Mouse (Mus musculus) stomach, embryonic 14.5 days (tissue): ENCODE data around the gene S100a11. TPM values are rescaled to one million over a fixed set of nuclear protein-coding genes. Genes with fewer than 3 reads are reported as not detected.

Experiments
- ATAC-seq: fragments of 200-750 bp; cut with Nextera tagmentation; 2 replicates; pipeline ENCODE4 v1.8.0; 2017; ENCODE audit warnings: low read depth, moderate TSS enrichment; ENCODE audit not compliant: insufficient number of reproducible peaks, insufficient read depth, low FRiP score
- H3K27ac ChIP-seq: fragments of 300-500 bp; sonication (generic); 2 replicates; pipeline ENCODE4 v1.5.1; 2014; ENCODE audit warnings: mild to moderate bottlenecking, low read length, moderate library complexity, mixed read lengths
- H3K27me3 ChIP-seq: fragments of 300-500 bp; sonication (generic); 2 replicates; pipeline ENCODE4 v1.6.1; 2014; ENCODE audit warnings: low read length, control low read depth, mixed read lengths; ENCODE audit not compliant: control insufficient read depth, insufficient read depth
- H3K36me3 ChIP-seq: fragments of 300-500 bp; sonication (generic); 2 replicates; pipeline ENCODE4 v1.6.1; 2014; ENCODE audit warnings: mild to moderate bottlenecking, control low read depth, low read length, moderate library complexity, mixed read lengths; ENCODE audit not compliant: control insufficient read depth, insufficient read depth
- H3K4me1 ChIP-seq: fragments of 300-500 bp; sonication (generic); 2 replicates; pipeline ENCODE4 v1.6.1; 2014; ENCODE audit warnings: low read length, control low read depth, mixed read lengths; ENCODE audit not compliant: control insufficient read depth, insufficient read depth
- H3K4me2 ChIP-seq: fragments of 300-500 bp; sonication (generic); replicated peaks from 2 replicates; pipeline ENCODE4 v1.6.1; 2014; ENCODE audit warnings: low read depth, low read length, control low read depth
- H3K4me3 ChIP-seq: fragments of 300-500 bp; sonication (generic); 2 replicates; pipeline ENCODE4 v1.5.1; 2014; ENCODE audit warnings: low read depth, low read length, control low read depth
- H3K9ac ChIP-seq: fragments of 300-500 bp; sonication (generic); replicated peaks from 2 replicates; pipeline ENCODE4 v1.6.1; 2014; ENCODE audit warnings: low read depth, mild to moderate bottlenecking, control low read depth, low read length, moderate library complexity, mixed read lengths
- H3K9me3 ChIP-seq: fragments of 300-500 bp; sonication (generic); 2 replicates; pipeline ENCODE4 v1.6.1; 2016; ENCODE audit warnings: low read depth, low read length, control low read depth; ENCODE audit not compliant: control insufficient read depth
- WGBS: fragments of 180-500 bp; shearing (Covaris S2); extraction: QIAGEN DNeasy Blood & Tissue Kit; methylation state at CpG from one replicate; pipeline ENCODE4 v1.1.7; 2014; 5-methylcytosine and 5-hydroxymethylcytosine counted together
- polyA plus RNA-seq: library from polyadenylated mRNA; unstranded; fragments of >200 nt; fragmentation: Nextera tagmentation; extraction: Ambion mirVana; gene quantifications from 2 replicates; pipeline ENCODE4 v1.2.1, GENCODE M21; 2014

Gene S100a11
- polyA plus RNA-seq, 1 experiment from 2014 or later, result 1,785 TPM

DNA sequence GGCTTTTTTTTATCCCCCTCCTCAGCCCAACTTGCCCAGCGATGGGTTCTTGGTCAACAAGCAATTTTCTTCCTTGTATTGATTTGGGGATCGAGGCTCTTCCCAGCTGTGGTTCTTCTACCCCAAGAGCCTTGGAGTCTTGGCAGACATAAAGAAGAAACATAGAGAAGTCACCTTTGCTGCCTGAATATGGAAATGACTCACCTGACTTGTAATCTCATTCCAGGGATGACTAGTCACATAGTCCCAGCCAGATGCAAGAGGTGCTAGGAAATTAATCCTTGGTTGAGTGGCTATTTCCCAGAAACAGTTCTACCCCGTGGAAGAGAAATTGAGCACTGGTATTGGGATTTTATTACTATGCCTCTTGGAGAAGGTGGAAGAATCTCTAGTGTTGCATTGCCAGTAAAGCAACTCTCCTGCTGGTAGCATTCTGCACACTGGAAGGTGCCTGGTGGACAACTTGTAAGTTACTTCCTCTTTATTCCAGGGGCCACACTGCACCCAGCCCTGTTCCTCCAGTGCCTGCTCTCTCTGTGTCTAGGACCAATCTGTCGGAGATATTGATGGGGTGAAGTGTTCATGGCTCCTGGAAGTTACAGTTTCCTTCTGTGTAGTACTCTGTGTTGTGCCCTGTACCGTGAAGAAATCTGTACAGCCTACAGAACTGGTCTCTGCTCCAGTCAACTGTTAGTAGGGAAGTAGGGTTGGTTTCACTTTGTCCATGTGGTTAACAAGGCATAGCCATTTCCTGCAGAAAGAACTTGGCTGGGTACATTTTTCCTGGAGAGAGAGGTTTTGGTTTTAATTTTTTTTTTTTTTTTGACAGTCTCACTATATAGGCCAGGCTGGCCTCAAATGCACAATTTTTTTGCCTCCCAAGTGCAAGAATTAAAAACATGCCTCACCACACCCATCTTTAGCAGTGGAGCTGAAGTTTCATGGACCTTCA, 31.9 kb downstream of the S100a11 start:
- no peak for ATAC-seq
- Histone ChIP-seq H3K9me3 (no peaks in the 10 kb centered on the region), H3K4me3 (no peak overlapping the region), H3K27ac (no peak overlapping the region), H3K9ac (no peak overlapping the region), H3K4me2 (no peak overlapping the region), H3K4me1 (peaks cover 12% of the 10 kb centered on the region), H3K27me3 (no peaks in the 10 kb centered on the region), H3K36me3 (no peaks in the 10 kb centered on the region)
- WGBS, result 80% methylated on average over 5 of the region's 5 CpGs

DNA sequence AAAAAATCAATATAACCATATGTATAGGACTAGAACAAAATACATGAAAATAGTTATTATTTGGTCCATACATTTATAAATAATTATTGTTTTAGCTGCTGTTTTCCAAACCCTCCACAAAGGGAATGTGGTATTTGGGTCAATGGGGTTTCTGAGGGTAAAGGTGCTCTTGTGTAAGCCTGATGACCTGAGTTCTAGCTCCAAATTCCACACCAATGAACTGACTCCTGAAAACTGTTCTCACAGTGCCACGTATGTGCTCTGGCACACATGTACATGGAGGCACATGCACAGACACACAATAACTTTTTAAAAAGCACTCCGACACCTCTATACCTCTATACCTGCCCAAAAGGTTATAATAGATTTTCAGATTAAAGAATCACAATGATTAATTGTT, 33.0 kb downstream of the S100a11 start:
- 85% methylated on average over 2 of the region's 2 CpGs for WGBS
- no peaks in the 10 kb centered on the region for H3K36me3 ChIP-seq
- no peak for ATAC-seq
- H3K27ac ChIP-seq, result no peak overlapping the region
- H3K9me3 ChIP-seq, result no peaks in the 10 kb centered on the region
- H3K4me1 ChIP-seq, result peaks cover 14% of the 10 kb centered on the region
- H3K9ac ChIP-seq, result no peak overlapping the region
- H3K27me3 ChIP-seq, result no peaks in the 10 kb centered on the region
- H3K4me3 ChIP-seq, result no peak overlapping the region
- H3K4me2 ChIP-seq, result no peak overlapping the region

DNA sequence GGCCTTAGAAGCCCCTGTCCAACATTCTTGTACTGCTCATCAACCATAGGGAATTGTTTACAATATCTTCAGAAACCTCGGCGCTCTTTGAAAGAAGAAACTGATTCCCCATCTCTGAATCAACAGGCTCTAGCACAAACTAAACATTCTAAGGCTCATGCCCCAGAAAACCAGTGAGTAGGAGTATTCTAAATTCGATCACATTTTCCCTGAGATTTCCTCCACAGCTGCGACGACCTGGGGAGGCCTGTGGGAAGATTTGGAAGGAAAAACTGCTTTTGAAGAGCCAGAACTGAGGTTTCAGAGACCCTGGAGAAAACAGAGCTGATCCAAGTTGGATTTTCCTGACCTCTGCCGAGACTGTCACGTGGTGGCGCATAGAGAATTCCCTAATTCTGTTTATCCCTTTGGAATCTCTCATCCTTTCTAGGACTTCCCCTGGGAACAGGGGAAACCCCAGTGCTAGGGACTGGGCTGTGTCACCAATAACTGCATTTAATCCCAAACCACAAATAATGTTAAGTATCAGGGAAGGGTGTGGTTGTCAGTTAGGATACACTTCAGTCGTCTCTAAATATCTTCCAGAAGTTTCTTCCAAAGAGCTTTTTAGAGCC, 33.6 kb downstream of the S100a11 start:
- Histone ChIP-seq H3K9ac (no peak overlapping the region), H3K27ac (no peak overlapping the region), H3K4me1 (peaks cover 14% of the 10 kb centered on the region), H3K36me3 (no peaks in the 10 kb centered on the region), H3K27me3 (no peaks in the 10 kb centered on the region), H3K4me3 (no peak overlapping the region), H3K9me3 (no peaks in the 10 kb centered on the region), H3K4me2 (no peak overlapping the region)
- 40% methylated on average over 9 of the region's 9 CpGs for WGBS
- ATAC-seq, result no peak

DNA sequence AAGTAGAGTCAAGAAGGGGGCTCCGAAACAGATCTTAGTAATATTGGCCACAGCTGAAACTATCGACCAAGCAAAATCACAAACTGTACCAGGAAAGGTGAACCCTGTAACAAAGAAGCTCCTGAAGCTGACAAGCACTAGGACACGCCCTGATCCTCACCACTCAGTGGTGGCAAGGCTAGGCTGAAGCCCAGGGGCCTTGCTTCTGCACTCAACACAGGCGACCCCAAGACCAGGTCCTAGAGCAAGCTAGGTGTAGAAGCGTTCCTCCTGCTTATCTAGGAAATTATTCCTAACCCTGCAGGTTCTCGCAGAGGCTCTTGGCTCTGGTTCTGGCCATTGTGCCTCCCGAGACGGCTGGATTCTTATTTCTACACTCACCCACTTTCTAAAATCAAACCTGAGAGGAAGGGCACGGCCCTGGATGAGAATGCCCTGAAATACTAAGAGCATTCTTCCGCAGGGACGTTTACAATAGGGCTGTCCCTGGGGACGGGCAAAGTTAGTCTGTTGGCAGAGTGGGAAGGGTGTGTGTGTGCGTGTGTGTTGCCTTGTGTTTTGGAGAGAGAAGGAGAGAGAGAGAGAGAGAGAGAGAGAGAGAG, 34.2 kb downstream of the S100a11 start:
- Histone ChIP-seq H3K27me3 (no peaks in the 10 kb centered on the region), H3K27ac (0 out of 2 replicates have a peak overlapping the region, but pooled peaks have one; percentile 56), H3K4me3 (peak overlapping the region; percentile 58), H3K4me1 (peaks cover 14% of the 10 kb centered on the region), H3K36me3 (no peaks in the 10 kb centered on the region), H3K4me2 (peak overlapping the region; percentile 78), H3K9me3 (no peaks in the 10 kb centered on the region), H3K9ac (0 out of 2 replicates have a peak overlapping the region, but pooled peaks have one; percentile 11)
- peak; percentile 38 for ATAC-seq
- WGBS, result 18% methylated on average over 13 of the region's 13 CpGs

DNA sequence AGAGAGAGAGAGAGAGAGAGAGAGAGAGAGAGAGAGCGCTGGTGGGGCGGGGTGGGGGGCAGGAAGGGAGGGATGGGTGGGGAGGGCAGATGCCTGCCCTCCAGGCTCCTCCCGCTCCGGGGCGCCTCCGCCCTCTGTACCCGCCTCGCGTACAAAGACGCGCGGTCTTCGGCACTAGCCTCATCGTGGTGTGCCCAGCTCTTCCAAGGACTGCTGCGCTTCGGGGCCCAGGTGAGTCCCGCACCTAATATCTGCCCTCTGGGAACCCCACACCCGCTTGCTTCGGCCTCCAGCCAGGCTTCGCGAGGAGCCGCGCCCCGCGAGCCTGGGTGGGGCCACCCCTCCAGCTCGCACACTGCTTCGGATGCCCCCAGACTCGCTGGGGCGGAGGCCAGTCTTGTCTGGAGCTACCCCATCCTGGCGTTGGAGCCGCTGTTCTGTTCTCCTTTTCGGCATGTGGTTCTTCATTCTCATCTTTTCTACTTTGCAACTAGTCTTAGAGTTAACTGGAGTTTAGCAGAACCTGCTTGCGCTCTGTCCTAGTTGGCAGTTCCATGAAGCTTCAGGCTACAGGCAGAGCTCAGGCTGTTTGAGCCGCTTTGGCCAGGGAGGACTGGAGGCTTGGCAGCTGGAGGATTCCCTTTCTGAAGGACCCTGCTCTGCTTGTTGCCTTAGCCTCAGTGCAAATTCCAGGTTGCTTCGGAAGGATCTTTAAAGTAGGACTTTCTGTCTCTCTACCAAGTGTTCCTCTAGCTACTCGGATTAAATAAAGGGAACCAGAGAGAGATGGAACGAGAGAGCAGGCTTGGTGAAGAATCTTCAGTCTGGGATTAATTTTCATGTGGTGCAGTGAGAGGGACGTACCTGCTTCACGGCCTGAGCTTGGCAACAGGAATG, 34.9 kb downstream of the S100a11 start, which contains the start of gene S100a10:
Gene S100a10, plus strand, starts transcription at position 100 of the 897 bp plus-strand sequence.
- ATAC-seq, result peak; percentile 90
- WGBS, result 2% methylated on average over 39 of the region's 39 CpGs

DNA sequence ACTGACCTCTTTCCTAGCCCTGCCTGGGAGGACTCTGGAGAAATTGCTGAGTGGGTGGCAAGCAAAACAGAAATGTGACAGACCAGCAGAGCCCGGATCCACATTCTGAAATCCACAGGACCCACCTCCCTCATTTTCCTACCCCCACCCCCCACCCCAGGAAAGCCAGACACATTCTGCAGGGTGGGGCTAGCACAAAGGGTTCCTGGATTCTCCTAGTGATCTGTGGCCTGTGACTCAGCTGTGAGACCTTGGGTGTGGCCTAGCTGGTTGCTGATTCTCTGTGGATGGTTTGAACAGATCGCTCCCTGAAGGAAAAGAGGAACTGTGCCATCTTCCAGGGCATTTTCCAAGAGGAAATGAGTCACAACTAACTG, 35.6 kb downstream of the S100a11 start:
- no peak for ATAC-seq
- Histone ChIP-seq H3K4me1 (peaks cover 14% of the 10 kb centered on the region), H3K27me3 (no peaks in the 10 kb centered on the region), H3K4me2 (peak overlapping the region; percentile 78), H3K36me3 (no peaks in the 10 kb centered on the region; the same call in 1 of the 2 replicates), H3K4me3 (peak overlapping the region; percentile 58), H3K9me3 (no peaks in the 10 kb centered on the region), H3K9ac (peak overlapping the region; percentile 58), H3K27ac (peak overlapping the region; percentile 83; the same call in 1 of the 2 replicates)
- WGBS, result 17% methylated on average over 2 of the region's 2 CpGs

More for the DNA sequence above, 34.9 kb downstream of the S100a11 start, which contains the start of gene S100a10:
- H3K4me3 ChIP-seq, result peak within 1 kb of the TSS; percentile 58
- H3K27ac ChIP-seq, result peak within 1 kb of the TSS; percentile 83
- no peaks in the 10 kb centered on the region for H3K9me3 ChIP-seq
- no peaks in the 10 kb centered on the region for H3K27me3 ChIP-seq
- no peaks in the 10 kb centered on the region for H3K36me3 ChIP-seq
- peaks cover 14% of the 10 kb centered on the region for H3K4me1 ChIP-seq
- H3K9ac ChIP-seq, result peak within 1 kb of the TSS; percentile 58
- H3K4me2 ChIP-seq, result peak within 1 kb of the TSS; percentile 78

DNA sequence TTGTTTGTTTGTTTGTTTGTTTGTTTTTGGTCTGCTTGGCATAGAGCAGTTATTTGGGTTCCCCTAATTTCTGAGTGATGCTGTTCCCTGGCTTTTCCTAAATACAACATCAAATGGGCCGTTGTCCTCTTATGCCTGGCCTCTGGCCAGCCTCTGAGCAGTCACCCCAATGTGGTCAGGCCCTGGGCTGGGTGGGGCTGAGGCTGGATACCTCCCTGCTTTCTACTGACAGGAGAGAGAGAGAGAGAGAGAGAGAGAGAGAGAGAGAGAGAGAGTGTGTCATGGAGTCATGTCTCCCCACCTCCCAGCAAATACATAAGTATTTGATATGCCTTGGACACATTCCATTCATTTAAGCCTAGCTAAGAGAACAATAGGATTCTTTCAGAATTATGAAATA, 36.3 kb downstream of the S100a11 start:
- WGBS, result 57% methylated on average over 1 of the region's 1 CpGs

More for the DNA sequence above, 36.3 kb downstream of the S100a11 start:
- H3K4me1 ChIP-seq, result peaks cover 14% of the 10 kb centered on the region
- H3K4me3 ChIP-seq, result peak overlapping the region; percentile 58
- H3K36me3 ChIP-seq, result peaks cover 5% of the 10 kb centered on the region; the same call in 1 of the 2 replicates
- H3K27me3 ChIP-seq, result no peaks in the 10 kb centered on the region
- no peak overlapping the region for H3K9ac ChIP-seq
- no peaks in the 10 kb centered on the region for H3K9me3 ChIP-seq
- no peak overlapping the region; the same call in 1 of the 2 replicates for H3K27ac ChIP-seq
- peak overlapping the region; percentile 78 for H3K4me2 ChIP-seq
- no peak for ATAC-seq
